Mouse (Mus musculus) midbrain, embryonic 11.5 days (tissue): ENCODE results near the gene Cbr4. TPM values are rescaled to one million over a fixed set of nuclear protein-coding genes. Genes with fewer than 3 reads are reported as not detected.
A peak's percentile ranks its signal among the peaks of the same experiment; 100 is the strongest.

ENCODE experiments used
- ATAC-seq: fragments of 200-750 bp; cut with Nextera tagmentation; 2 replicates; pipeline ENCODE4 v1.8.0; 2017; ENCODE audit warnings: moderate TSS enrichment, moderate library complexity; ENCODE audit not compliant: low FRiP score
- DNase-seq: peaks from one replicate; pipeline ENCODE4 v3.0.0; 2015; ENCODE audit warnings: low spot score; ENCODE audit errors: missing footprints
- H3K27ac ChIP-seq: fragments of 300-500 bp; sonication (generic); 2 replicates; pipeline ENCODE4 v1.5.1; 2014; ENCODE audit warnings: low read depth, low read length
- H3K27me3 ChIP-seq: fragments of 300-500 bp; sonication (generic); 2 replicates; pipeline ENCODE4 v1.6.1; 2014; ENCODE audit warnings: mild to moderate bottlenecking, low read length, moderate library complexity, mixed read lengths; ENCODE audit not compliant: control insufficient read depth, insufficient read depth
- H3K36me3 ChIP-seq: fragments of 300-500 bp; sonication (generic); 2 replicates; pipeline ENCODE4 v1.6.1; 2014; ENCODE audit warnings: mild to moderate bottlenecking, low read length, moderate library complexity, mixed read lengths; ENCODE audit not compliant: control insufficient read depth, insufficient read depth
- H3K4me1 ChIP-seq: fragments of 300-500 bp; sonication (generic); 2 replicates; pipeline ENCODE4 v1.6.1; 2014; ENCODE audit warnings: low read length; ENCODE audit not compliant: control insufficient read depth, insufficient read depth
- H3K4me2 ChIP-seq: fragments of 300-500 bp; sonication (generic); 2 replicates; pipeline ENCODE4 v1.6.1; 2014; ENCODE audit warnings: mild to moderate bottlenecking, moderate library complexity
- H3K4me3 ChIP-seq: fragments of 300-500 bp; sonication (generic); 2 replicates; pipeline ENCODE4 v1.5.1; 2014; ENCODE audit warnings: low read depth, low read length
- H3K9ac ChIP-seq: fragments of 300-500 bp; sonication (generic); 2 replicates; pipeline ENCODE4 v1.6.1; 2014; ENCODE audit warnings: low read length
- H3K9me3 ChIP-seq: fragments of 300-500 bp; sonication (generic); 2 replicates; pipeline ENCODE4 v1.6.1; 2016; ENCODE audit warnings: low read length; ENCODE audit not compliant: control insufficient read depth
- WGBS: fragments of 180-500 bp; shearing (Covaris S2); extraction: QIAGEN DNeasy Blood & Tissue Kit; methylation state at CpG from one replicate; pipeline ENCODE4 v1.1.7; 2014; 5-methylcytosine and 5-hydroxymethylcytosine counted together
- polyA plus RNA-seq: library from polyadenylated mRNA; unstranded; fragments of >200 nt; fragmentation: Nextera tagmentation; extraction: Ambion mirVana; gene quantifications from 2 replicates; pipeline ENCODE4 v1.2.1, GENCODE M21; 2014

The Cbr4 gene
- 27.0 and 27.1 TPM in 2 replicates for polyA plus RNA-seq

DNA sequence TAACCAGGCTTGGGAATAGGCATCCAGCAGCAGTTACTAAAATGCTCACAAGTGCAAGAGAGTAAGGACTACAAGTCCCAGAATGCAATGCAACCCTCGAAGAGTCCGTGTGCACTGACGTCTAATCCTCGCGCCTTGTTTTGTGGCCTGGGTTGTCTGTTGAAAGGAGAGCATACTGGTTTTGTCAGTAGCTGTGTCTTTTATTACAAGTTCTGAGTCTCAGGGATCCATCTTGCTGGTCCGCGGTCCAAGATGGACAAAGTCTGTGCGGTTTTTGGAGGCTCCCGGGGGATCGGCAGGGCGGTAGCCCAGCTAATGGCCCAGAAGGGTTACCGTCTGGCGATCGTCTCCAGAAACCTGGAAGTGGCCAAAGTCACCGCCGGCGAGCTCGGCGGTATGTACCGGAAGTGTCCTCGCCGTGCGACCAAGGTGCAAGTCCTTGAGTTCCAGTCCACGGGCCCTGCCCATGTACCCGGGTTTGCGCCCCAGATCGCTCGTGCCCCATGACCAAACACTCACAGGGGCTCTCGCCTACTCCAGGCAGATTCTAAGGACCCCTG is at the start of gene Cbr4:
Gene Cbr4 (plus strand): TSS at position 138 of the 560 bp plus-strand sequence.
- peak within 1 kb of the TSS; percentile 80 for H3K4me2 ChIP-seq
- peaks cover 5% of the 10 kb centered on the region; the same call in 1 of the 2 replicates for H3K4me1 ChIP-seq
- ATAC-seq (peak; percentile 96), DNase-seq (peak; percentile 98)
- H3K27ac ChIP-seq: peak within 1 kb of the TSS; percentile 84
- H3K9me3 ChIP-seq: no peaks in the 10 kb centered on the region
- peak within 1 kb of the TSS; percentile 89 for H3K9ac ChIP-seq
- under 1% methylated on average over 29 of the region's 29 CpGs for WGBS
- H3K27me3 ChIP-seq: no peaks in the 10 kb centered on the region
- H3K36me3 ChIP-seq: no peaks in the 10 kb centered on the region
- H3K4me3 ChIP-seq: peak within 1 kb of the TSS; percentile 76

DNA sequence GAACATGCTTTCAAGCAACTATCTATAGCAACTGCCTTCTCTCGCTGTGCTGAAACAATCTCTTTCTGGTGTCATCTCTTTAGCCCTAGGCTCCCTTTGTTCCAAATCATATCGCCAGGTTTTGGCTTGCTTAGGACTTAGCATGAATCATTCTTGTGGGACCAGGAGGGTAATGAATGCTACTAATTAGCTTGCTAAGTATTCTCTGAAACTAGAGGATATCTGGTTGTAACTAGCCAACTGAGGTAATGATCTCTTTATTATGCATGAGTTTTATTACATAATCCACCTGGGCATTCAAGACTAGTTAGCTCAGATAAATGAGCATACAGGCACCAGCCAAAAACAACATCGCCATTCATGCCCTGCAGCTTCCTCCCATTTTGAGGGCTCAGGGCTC is 44.5 kb upstream of the Cbr4 start:
- no peak overlapping the region for H3K4me3 ChIP-seq
- no peak overlapping the region for H3K9ac ChIP-seq
- H3K4me1 ChIP-seq: no peaks in the 10 kb centered on the region
- H3K36me3 ChIP-seq: no peaks in the 10 kb centered on the region
- H3K4me2 ChIP-seq: no peak overlapping the region
- H3K9me3 ChIP-seq: peaks cover 8% of the 10 kb centered on the region; the same call in 1 of the 2 replicates
- WGBS: 96% methylated on average over 3 of the region's 3 CpGs
- ATAC-seq (no peak), DNase-seq (no peak)
- H3K27me3 ChIP-seq: no peaks in the 10 kb centered on the region
- H3K27ac ChIP-seq: no peak overlapping the region

DNA sequence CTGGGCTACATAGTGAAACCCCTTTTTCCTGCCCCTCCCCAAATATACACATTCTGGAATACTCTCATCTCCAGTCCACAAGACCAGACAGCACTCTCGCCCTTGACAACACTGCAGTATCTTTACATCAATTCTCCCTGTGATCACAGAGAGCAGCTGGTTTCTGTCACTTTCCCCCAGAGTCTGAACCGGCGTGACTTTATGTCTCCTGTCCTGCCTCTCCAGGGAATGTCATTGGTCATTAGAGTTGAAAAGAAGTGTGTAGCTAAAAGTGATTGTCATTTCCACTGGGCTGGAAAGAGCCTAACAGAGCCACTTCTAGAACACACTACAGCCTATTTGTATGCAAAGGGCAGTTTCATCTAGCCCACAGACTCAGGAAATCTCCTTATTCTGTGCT is 43.2 kb upstream of the Cbr4 start:
- no peak for DNase-seq
- Histone ChIP-seq H3K4me2 (no peak overlapping the region), H3K27ac (no peak overlapping the region), H3K27me3 (no peaks in the 10 kb centered on the region), H3K4me3 (no peak overlapping the region), H3K9me3 (peaks cover 4% of the 10 kb centered on the region; the same call in 1 of the 2 replicates), H3K4me1 (no peaks in the 10 kb centered on the region), H3K9ac (no peak overlapping the region), H3K36me3 (no peaks in the 10 kb centered on the region)
- 67% methylated on average over 3 of the region's 3 CpGs for WGBS
- ATAC-seq: no peak

DNA sequence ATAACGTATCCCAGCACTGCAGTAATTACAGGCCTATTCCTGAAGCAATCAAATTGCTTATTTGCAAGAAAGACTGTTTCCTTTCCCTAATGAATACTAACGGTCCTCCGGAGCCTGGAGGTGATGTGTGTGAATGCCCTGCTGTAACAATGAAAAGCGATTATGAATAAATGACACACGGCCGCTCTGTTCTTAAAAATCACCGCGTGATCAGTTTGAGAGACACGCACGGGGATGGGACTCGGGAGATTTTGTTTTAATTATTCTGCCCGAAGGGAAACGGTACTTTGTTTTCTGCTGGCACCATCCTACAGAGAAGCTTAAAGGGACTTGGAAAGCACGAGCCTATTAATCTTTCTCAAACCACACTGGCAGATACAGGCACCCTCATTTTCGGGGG is 41.2 kb upstream of the Cbr4 start:
- ATAC-seq (no peak), DNase-seq (no peak)
- Histone ChIP-seq H3K9me3 (no peaks in the 10 kb centered on the region), H3K36me3 (no peaks in the 10 kb centered on the region), H3K4me1 (no peaks in the 10 kb centered on the region), H3K27ac (no peak overlapping the region), H3K9ac (no peak overlapping the region), H3K4me3 (no peak overlapping the region), H3K27me3 (no peaks in the 10 kb centered on the region), H3K4me2 (no peak overlapping the region)
- WGBS: 78% methylated on average over 15 of the region's 15 CpGs

DNA sequence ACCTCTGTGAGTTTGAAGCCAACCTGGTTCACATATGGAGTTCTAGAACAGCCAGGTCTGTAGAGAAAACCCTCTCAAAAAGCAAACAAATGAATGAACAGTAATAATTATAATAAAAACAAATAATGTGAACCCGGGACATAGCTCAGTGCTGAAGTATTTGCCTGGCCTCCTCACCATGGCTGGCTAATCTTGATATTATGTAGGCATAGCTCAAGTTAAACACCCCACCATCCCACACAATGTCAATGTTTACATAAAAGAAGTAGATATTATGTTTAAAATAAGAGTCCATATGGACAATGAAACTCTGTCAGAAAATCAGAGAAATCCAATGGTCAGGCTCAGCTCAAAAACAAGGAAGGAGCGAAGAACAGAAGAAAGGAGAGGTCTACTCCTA is 39.4 kb upstream of the Cbr4 start:
- Histone ChIP-seq H3K4me1 (no peaks in the 10 kb centered on the region), H3K9me3 (no peaks in the 10 kb centered on the region), H3K4me3 (no peak overlapping the region), H3K36me3 (no peaks in the 10 kb centered on the region), H3K9ac (no peak overlapping the region), H3K27ac (no peak overlapping the region), H3K4me2 (no peak overlapping the region), H3K27me3 (no peaks in the 10 kb centered on the region)
- no peak for ATAC-seq
- WGBS: 87% methylated on average over 2 of the region's 2 CpGs
- no peak for DNase-seq

DNA sequence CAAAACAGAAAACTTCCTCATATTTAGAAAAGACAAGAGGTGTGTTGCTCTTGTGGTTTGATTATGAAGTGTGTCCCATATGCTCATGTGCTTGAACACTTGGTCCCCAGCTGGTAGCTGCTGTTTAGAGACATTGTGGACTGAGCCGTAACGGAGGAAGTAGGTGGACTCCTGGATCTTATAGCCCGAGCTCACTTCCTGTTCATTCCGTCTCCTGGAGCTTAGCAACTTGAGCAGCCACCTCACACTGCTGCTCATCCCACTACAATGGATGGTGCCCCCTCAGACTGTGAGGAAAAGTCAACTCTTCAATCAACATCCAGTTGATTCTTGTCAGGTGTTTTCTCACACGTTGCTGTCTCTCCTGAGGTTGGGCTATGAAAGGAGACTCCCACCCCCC is 38.7 kb upstream of the Cbr4 start:
- DNase-seq (no peak), ATAC-seq (no peak)
- Histone ChIP-seq H3K4me2 (no peak overlapping the region), H3K9me3 (no peaks in the 10 kb centered on the region), H3K27me3 (no peaks in the 10 kb centered on the region), H3K36me3 (no peaks in the 10 kb centered on the region), H3K27ac (no peak overlapping the region), H3K4me1 (no peaks in the 10 kb centered on the region), H3K9ac (no peak overlapping the region), H3K4me3 (no peak overlapping the region)
- WGBS: 87% methylated on average over 5 of the region's 5 CpGs

DNA sequence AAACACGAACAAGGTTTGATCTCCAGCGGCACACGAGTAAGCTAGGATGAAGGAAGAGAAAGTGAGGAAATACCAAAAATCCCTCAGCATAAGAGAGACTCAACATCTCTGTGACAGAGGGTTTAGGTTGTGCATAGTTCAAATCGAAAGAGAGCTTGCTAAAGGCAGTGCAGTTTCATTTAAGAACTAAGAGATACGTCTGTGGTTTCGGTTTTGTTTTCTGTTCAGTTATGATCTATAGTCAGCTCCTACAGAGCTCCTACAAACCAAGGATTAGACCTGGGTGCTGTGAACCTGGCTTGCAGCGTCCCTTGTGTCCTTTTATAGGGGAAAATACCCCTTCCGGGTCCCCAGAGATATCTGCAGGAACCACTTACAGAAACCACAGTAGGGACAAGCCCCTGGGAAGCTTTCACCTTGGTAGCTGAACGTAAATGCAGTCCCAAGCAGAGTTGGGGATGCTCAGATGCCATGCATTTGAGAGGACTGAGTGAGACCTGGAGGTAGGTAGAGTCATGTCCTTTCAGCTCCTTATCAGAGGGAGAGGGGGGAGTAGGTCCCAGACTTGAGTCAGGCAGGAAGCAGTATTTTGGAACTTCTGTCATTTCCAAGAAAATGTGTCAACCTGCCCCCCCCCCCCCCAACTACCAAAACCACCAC is 36.5 kb upstream of the Cbr4 start:
- DNase-seq: no peak
- no peaks in the 10 kb centered on the region for H3K9me3 ChIP-seq
- WGBS: 93% methylated on average over 9 of the region's 9 CpGs
- no peak overlapping the region for H3K9ac ChIP-seq
- no peaks in the 10 kb centered on the region for H3K36me3 ChIP-seq
- H3K27ac ChIP-seq: no peak overlapping the region
- H3K4me1 ChIP-seq: no peaks in the 10 kb centered on the region
- H3K27me3 ChIP-seq: no peaks in the 10 kb centered on the region
- no peak overlapping the region for H3K4me2 ChIP-seq
- no peak overlapping the region for H3K4me3 ChIP-seq
- no peak for ATAC-seq

DNA sequence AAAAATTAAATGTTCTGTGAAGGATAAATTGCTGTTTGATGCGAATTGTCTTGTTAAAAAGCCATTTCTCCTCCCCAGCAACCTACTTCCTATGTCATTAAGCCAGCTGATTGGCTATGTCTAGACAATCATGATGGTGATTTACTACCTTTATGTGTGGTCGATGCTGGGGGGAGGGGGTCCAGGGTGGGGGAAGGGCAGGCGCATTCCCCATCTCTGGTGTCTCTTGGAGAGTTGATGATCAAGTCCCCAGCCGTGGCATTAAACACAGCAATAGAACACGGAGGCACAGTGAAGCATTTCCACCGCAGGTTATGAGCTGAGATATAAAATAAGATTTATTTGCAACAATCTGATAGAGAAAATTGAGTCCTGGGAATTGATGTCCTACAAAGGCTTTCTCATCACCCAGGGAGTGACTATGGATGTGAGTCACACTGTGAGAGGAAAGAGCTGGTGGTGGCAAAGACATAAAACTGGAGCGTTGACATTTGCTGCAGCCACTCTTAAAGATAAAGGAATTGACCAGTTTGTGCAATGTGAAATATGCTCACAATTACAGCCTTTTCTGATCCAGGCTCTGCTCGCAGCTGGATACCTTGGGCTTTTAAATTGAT is 35.7 kb upstream of the Cbr4 start:
- WGBS: 89% methylated on average over 8 of the region's 8 CpGs
- Histone ChIP-seq H3K9ac (no peak overlapping the region), H3K4me1 (no peaks in the 10 kb centered on the region), H3K4me2 (no peak overlapping the region), H3K9me3 (no peaks in the 10 kb centered on the region), H3K27ac (no peak overlapping the region), H3K27me3 (no peaks in the 10 kb centered on the region), H3K4me3 (no peak overlapping the region), H3K36me3 (no peaks in the 10 kb centered on the region)
- DNase-seq: no peak
- no peak for ATAC-seq

DNA sequence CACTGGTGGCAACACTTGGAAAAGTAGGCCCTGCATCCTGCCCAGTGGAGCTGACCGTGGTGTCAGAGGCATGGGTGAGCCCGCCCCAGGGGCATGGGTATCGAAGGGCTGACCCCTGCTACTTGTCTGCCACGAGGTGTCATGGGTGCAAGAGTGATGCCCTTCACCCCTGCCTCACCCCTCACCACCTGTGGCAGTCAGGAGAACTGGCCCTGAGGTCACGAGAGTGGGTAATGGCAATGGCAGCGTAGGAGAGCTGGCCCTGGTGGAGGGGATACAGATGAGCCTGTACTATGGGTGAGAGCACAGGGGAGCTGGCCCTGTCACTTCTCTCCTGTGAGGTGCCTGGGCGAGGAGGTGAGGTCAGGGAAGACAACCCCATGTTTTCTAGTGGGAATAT is 27.8 kb upstream of the Cbr4 start:
- H3K27ac ChIP-seq: no peak overlapping the region
- no peaks in the 10 kb centered on the region for H3K4me1 ChIP-seq
- ATAC-seq (no peak), DNase-seq (no peak)
- H3K9me3 ChIP-seq: no peaks in the 10 kb centered on the region
- 87% methylated on average over 7 of the region's 7 CpGs for WGBS
- no peaks in the 10 kb centered on the region for H3K36me3 ChIP-seq
- no peaks in the 10 kb centered on the region for H3K27me3 ChIP-seq
- H3K9ac ChIP-seq: no peak overlapping the region
- H3K4me3 ChIP-seq: no peak overlapping the region
- no peak overlapping the region for H3K4me2 ChIP-seq
